Mouse (Mus musculus): Measurements from ENCODE around the gene Snx29. TPM values are rescaled to one million over a fixed set of nuclear protein-coding genes. Genes with fewer than 3 reads are reported as not detected.

Gene Snx29
- polyA plus RNA-seq, 1 experiment from 2014 or later: 11.4 TPM

GRCm38 (mm10) chr16:11657111-11657510, 334.4 kb downstream of the Snx29 start:
- Histone ChIP-seq H3K36me3 (ENCODE audit: control insufficient read depth, insufficient read depth, low read length) (no peaks in the 10 kb centered on the region), H3K9me3 (ENCODE audit: control insufficient read depth, low read length) (no peaks in the 10 kb centered on the region), H3K4me3 (ENCODE audit: low read length) (no peak overlapping the region), H3K27me3 (ENCODE audit: control insufficient read depth, insufficient read depth, low read depth, low read length) (no peaks in the 10 kb centered on the region), H3K27ac (ENCODE audit: low read length) (no peak overlapping the region), H3K4me2 (ENCODE audit: low read depth, low read length) (no peak overlapping the region), H3K4me1 (replicated peaks; ENCODE audit: control insufficient read depth, insufficient read depth, low read length) (no peaks in the 10 kb centered on the region), H3K9ac (ENCODE audit: low read length) (no peak overlapping the region)
- ATAC-seq (ENCODE audit: low read depth): 0 out of 2 replicates have a peak, but pooled peaks have one; percentile 20
- 34% methylated on average over 1 of the region's 1 CpGs for WGBS

GRCm38 (mm10) chr16:11659111-11659720, 336.5 kb downstream of the Snx29 start:
- H3K9me3 ChIP-seq (ENCODE audit: control insufficient read depth, low read length): no peaks in the 10 kb centered on the region
- no peak overlapping the region for H3K9ac ChIP-seq (ENCODE audit: low read length)
- H3K4me2 ChIP-seq (ENCODE audit: low read depth, low read length): no peak overlapping the region
- no peak overlapping the region for H3K27ac ChIP-seq (ENCODE audit: low read length)
- ATAC-seq (ENCODE audit: low read depth): no peak
- no peaks in the 10 kb centered on the region for H3K36me3 ChIP-seq (ENCODE audit: control insufficient read depth, insufficient read depth, low read length)
- H3K4me3 ChIP-seq (ENCODE audit: low read length): no peak overlapping the region
- no peaks in the 10 kb centered on the region for H3K27me3 ChIP-seq (ENCODE audit: control insufficient read depth, insufficient read depth, low read depth, low read length)
- H3K4me1 ChIP-seq (replicated peaks; ENCODE audit: control insufficient read depth, insufficient read depth, low read length): no peaks in the 10 kb centered on the region
- WGBS: 84% methylated on average over 6 of the region's 6 CpGs

- no peak overlapping the region for H3K27ac ChIP-seq (ENCODE audit: low read length)
- H3K4me3 ChIP-seq (ENCODE audit: low read length): no peak overlapping the region
- no peaks in the 10 kb centered on the region for H3K9me3 ChIP-seq (ENCODE audit: control insufficient read depth, low read length)
- 78% methylated on average over 13 of the region's 13 CpGs for WGBS
- ATAC-seq (ENCODE audit: low read depth): no peak
- no peaks in the 10 kb centered on the region for H3K36me3 ChIP-seq (ENCODE audit: control insufficient read depth, insufficient read depth, low read length)
- no peak overlapping the region for H3K4me2 ChIP-seq (ENCODE audit: low read depth, low read length)
- H3K27me3 ChIP-seq (ENCODE audit: control insufficient read depth, insufficient read depth, low read depth, low read length): no peaks in the 10 kb centered on the region
- no peaks in the 10 kb centered on the region for H3K4me1 ChIP-seq (replicated peaks; ENCODE audit: control insufficient read depth, insufficient read depth, low read length)
- H3K9ac ChIP-seq (ENCODE audit: low read length): no peak overlapping the region
These were observed 342.4 kb downstream of the Snx29 start for GRCm38 (mm10) chr16:11664896-11665705.

GRCm38 (mm10) chr16:11665869-11666268, 343.2 kb downstream of the Snx29 start:
- 74% methylated on average over 6 of the region's 6 CpGs for WGBS
- Histone ChIP-seq H3K9ac (ENCODE audit: low read length) (no peak overlapping the region), H3K4me1 (replicated peaks; ENCODE audit: control insufficient read depth, insufficient read depth, low read length) (no peaks in the 10 kb centered on the region), H3K36me3 (ENCODE audit: control insufficient read depth, insufficient read depth, low read length) (no peaks in the 10 kb centered on the region), H3K4me3 (ENCODE audit: low read length) (no peak overlapping the region), H3K27ac (ENCODE audit: low read length) (no peak overlapping the region), H3K27me3 (ENCODE audit: control insufficient read depth, insufficient read depth, low read depth, low read length) (no peaks in the 10 kb centered on the region), H3K4me2 (ENCODE audit: low read depth, low read length) (no peak overlapping the region), H3K9me3 (ENCODE audit: control insufficient read depth, low read length) (no peaks in the 10 kb centered on the region)
- no peak for ATAC-seq (ENCODE audit: low read depth)

GRCm38 (mm10) chr16:11668375-11668774, 345.7 kb downstream of the Snx29 start:
- 68% methylated on average over 1 of the region's 1 CpGs for WGBS
- no peak overlapping the region for H3K4me2 ChIP-seq (ENCODE audit: low read depth, low read length)
- ATAC-seq (ENCODE audit: low read depth): no peak

GRCm38 (mm10) chr16:11668878-11669277, 346.2 kb downstream of the Snx29 start:
- Histone ChIP-seq H3K9me3 (ENCODE audit: control insufficient read depth, low read length) (no peaks in the 10 kb centered on the region), H3K4me2 (ENCODE audit: low read depth, low read length) (no peak overlapping the region), H3K4me1 (replicated peaks; ENCODE audit: control insufficient read depth, insufficient read depth, low read length) (no peaks in the 10 kb centered on the region), H3K36me3 (ENCODE audit: control insufficient read depth, insufficient read depth, low read length) (no peaks in the 10 kb centered on the region), H3K4me3 (ENCODE audit: low read length) (no peak overlapping the region), H3K27ac (ENCODE audit: low read length) (no peak overlapping the region), H3K9ac (ENCODE audit: low read length) (no peak overlapping the region), H3K27me3 (ENCODE audit: control insufficient read depth, insufficient read depth, low read depth, low read length) (no peaks in the 10 kb centered on the region)
- 73% methylated on average over 1 of the region's 1 CpGs for WGBS
- no peak for ATAC-seq (ENCODE audit: low read depth)

More at GRCm38 (mm10) chr16:11668375-11668774, 345.7 kb downstream of the Snx29 start:
- Histone ChIP-seq H3K27me3 (ENCODE audit: control insufficient read depth, insufficient read depth, low read depth, low read length) (no peaks in the 10 kb centered on the region), H3K36me3 (ENCODE audit: control insufficient read depth, insufficient read depth, low read length) (no peaks in the 10 kb centered on the region), H3K9me3 (ENCODE audit: control insufficient read depth, low read length) (no peaks in the 10 kb centered on the region), H3K4me3 (ENCODE audit: low read length) (no peak overlapping the region), H3K27ac (ENCODE audit: low read length) (no peak overlapping the region), H3K9ac (ENCODE audit: low read length) (no peak overlapping the region), H3K4me1 (replicated peaks; ENCODE audit: control insufficient read depth, insufficient read depth, low read length) (no peaks in the 10 kb centered on the region)

- Histone ChIP-seq H3K4me2 (ENCODE audit: low read depth, low read length) (no peak overlapping the region), H3K27ac (ENCODE audit: low read length) (no peak overlapping the region), H3K36me3 (ENCODE audit: control insufficient read depth, insufficient read depth, low read length) (no peaks in the 10 kb centered on the region), H3K9ac (ENCODE audit: low read length) (no peak overlapping the region), H3K4me3 (ENCODE audit: low read length) (no peak overlapping the region), H3K4me1 (replicated peaks; ENCODE audit: control insufficient read depth, insufficient read depth, low read length) (no peaks in the 10 kb centered on the region), H3K9me3 (ENCODE audit: control insufficient read depth, low read length) (no peaks in the 10 kb centered on the region), H3K27me3 (ENCODE audit: control insufficient read depth, insufficient read depth, low read depth, low read length) (no peaks in the 10 kb centered on the region)
- WGBS: 66% methylated on average over 9 of the region's 9 CpGs
- no peak for ATAC-seq (ENCODE audit: low read depth)
These were observed 347.7 kb downstream of the Snx29 start for GRCm38 (mm10) chr16:11670251-11670970.

- whole genome bisulfite sequencing: 43% methylated on average over 6 of the region's 6 CpGs
- Histone ChIP-seq H3K36me3 (ENCODE audit: control insufficient read depth, insufficient read depth, low read length) (no peaks in the 10 kb centered on the region), H3K9ac (ENCODE audit: low read length) (no peak overlapping the region), H3K4me3 (ENCODE audit: low read length) (no peak overlapping the region), H3K27ac (ENCODE audit: low read length) (no peak overlapping the region), H3K27me3 (ENCODE audit: control insufficient read depth, insufficient read depth, low read depth, low read length) (no peaks in the 10 kb centered on the region), H3K9me3 (ENCODE audit: control insufficient read depth, low read length) (no peaks in the 10 kb centered on the region), H3K4me2 (ENCODE audit: low read depth, low read length) (no peak overlapping the region), H3K4me1 (replicated peaks; ENCODE audit: control insufficient read depth, insufficient read depth, low read length) (no peaks in the 10 kb centered on the region)
- no peak for ATAC-seq (ENCODE audit: low read depth)
These were observed 348.2 kb downstream of the Snx29 start for GRCm38 (mm10) chr16:11670971-11671310.

GRCm38 (mm10) chr16:11676006-11676405, 353.3 kb downstream of the Snx29 start:
- no peaks in the 10 kb centered on the region for H3K4me1 ChIP-seq (replicated peaks; ENCODE audit: control insufficient read depth, insufficient read depth, low read length)
- 64% methylated on average over 4 of the region's 4 CpGs for WGBS
- no peaks in the 10 kb centered on the region for H3K36me3 ChIP-seq (ENCODE audit: control insufficient read depth, insufficient read depth, low read length)
- 0 out of 2 replicates have a peak, but pooled peaks cover 2% of the 10 kb centered on the region for H3K9me3 ChIP-seq (ENCODE audit: control insufficient read depth, low read length)
- no peak overlapping the region for H3K4me2 ChIP-seq (ENCODE audit: low read depth, low read length)
- H3K4me3 ChIP-seq (ENCODE audit: low read length): no peak overlapping the region
- H3K27me3 ChIP-seq (ENCODE audit: control insufficient read depth, insufficient read depth, low read depth, low read length): no peaks in the 10 kb centered on the region
- ATAC-seq (ENCODE audit: low read depth): no peak
- no peak overlapping the region for H3K27ac ChIP-seq (ENCODE audit: low read length)
- no peak overlapping the region for H3K9ac ChIP-seq (ENCODE audit: low read length)
